Mouse (Mus musculus): ENCODE results near the gene Gm45062. TPM values are rescaled to one million over a fixed set of nuclear protein-coding genes. Genes with fewer than 3 reads are reported as not detected.
"Not testable (repeated sequence)": the region's sequence is repeated elsewhere in the genome, so short reads cannot be mapped to it uniquely, and the experiment has no call there.

Gene Gm45062
- polyA plus RNA-seq, 1 experiment, result not detected

DNA sequence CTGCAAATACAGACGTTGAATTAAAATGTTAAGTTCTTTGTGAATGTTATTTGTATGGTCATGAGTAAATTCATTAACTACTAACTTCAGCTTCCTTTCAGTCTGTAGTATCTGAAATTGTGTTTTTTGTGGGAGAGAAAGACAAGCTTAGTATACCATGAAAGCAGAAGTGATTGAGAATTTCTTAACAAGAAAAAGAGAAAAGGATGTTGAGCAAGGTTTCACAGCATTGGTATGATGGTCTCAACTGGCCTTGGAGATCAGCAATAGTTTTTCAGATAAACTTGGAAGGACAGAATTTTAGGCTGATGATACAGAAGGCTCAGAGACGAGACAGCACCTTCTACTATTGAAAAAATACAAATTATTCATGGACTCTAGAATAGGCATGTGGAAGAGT lies 277.7 kb downstream of the Gm45062 start:
- H3K27me3 ChIP-seq (ENCODE audit: control insufficient read depth), result no peaks in the 10 kb centered on the region
- peaks cover 6% of the 10 kb centered on the region for H3K4me1 ChIP-seq (ENCODE audit: control insufficient read depth)
- no peak overlapping the region for H3K4me3 ChIP-seq (replicated peaks)
- TF ChIP-seq GATA1 (IDR thresholded peaks at IDR 0.05; ENCODE audit: low read length), result no peak
- no peak for TF ChIP-seq TAL1 (IDR thresholded peaks at IDR 0.05; ENCODE audit: low read length)
- no peaks in the 10 kb centered on the region for H3K36me3 ChIP-seq (ENCODE audit: control insufficient read depth)
- no peaks in the 10 kb centered on the region for H3K9me3 ChIP-seq (ENCODE audit: control insufficient read depth, low read length)

DNA sequence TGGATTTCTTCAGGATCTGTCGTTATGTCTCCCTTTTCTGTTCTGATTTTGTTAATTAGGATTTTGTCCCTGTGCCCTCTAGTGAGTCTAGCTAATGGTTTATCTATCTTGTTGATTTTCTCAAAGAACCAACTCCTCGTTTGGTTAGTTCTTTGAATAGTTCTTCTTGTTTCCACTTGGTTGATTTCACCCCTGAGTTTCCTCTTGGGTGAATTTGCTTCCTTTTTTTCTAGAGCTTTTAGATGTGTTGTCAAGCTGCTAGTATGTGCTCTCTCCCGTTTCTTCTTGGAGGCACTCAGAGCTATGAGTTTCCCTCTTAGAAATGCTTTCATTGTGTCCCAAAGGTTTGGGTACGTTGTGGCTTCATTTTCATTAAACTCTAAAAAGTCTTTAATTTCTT lies 282.3 kb downstream of the Gm45062 start:
- not testable (repeated sequence) for H3K4me3 ChIP-seq (replicated peaks); H3K4me1 ChIP-seq (ENCODE audit: control insufficient read depth); H3K36me3 ChIP-seq (ENCODE audit: control insufficient read depth); H3K27me3 ChIP-seq (ENCODE audit: control insufficient read depth); H3K9me3 ChIP-seq (ENCODE audit: control insufficient read depth, low read length)

- Histone ChIP-seq H3K36me3 (ENCODE audit: control insufficient read depth) (peaks cover 11% of the 10 kb centered on the region), H3K9me3 (ENCODE audit: control insufficient read depth, low read length) (no peaks in the 10 kb centered on the region), H3K4me3 (replicated peaks) (no peak overlapping the region), H3K27me3 (ENCODE audit: control insufficient read depth) (no peaks in the 10 kb centered on the region), H3K4me1 (ENCODE audit: control insufficient read depth) (no peaks in the 10 kb centered on the region)
- no peak for TF ChIP-seq GATA1 (IDR thresholded peaks at IDR 0.05; ENCODE audit: low read length)
- no peak for TF ChIP-seq TAL1 (IDR thresholded peaks at IDR 0.05; ENCODE audit: low read length)
Observed at GRCm38 (mm10) chr6:8544822-8545221, 285.6 kb downstream of the Gm45062 start.

DNA sequence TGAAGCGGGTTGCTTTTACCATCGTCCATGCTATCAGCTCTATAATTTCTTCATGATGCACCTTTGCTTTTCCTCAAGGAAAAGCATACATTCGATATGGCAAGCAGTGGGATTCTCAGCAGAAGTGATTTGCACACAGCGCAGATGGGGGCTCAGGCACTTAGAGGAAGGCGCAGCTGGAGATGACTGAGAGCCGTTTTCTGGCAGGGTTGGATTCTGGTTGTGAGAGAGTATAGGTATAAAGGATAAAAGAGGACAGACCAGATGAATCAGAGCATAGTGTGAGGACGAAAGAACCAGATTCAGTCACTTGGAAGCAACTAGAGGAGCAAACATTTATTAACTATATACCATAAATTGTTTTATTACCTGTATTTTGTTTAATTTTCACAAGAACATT lies 286.5 kb downstream of the Gm45062 start:
- no peaks in the 10 kb centered on the region for H3K9me3 ChIP-seq (ENCODE audit: control insufficient read depth, low read length)
- H3K4me3 ChIP-seq (replicated peaks), result no peak overlapping the region
- peaks cover 13% of the 10 kb centered on the region for H3K36me3 ChIP-seq (ENCODE audit: control insufficient read depth)
- no peak for TF ChIP-seq TAL1 (IDR thresholded peaks at IDR 0.05; ENCODE audit: low read length)
- TF ChIP-seq GATA1 (IDR thresholded peaks at IDR 0.05; ENCODE audit: low read length), result no peak
- H3K4me1 ChIP-seq (ENCODE audit: control insufficient read depth), result no peaks in the 10 kb centered on the region
- no peaks in the 10 kb centered on the region for H3K27me3 ChIP-seq (ENCODE audit: control insufficient read depth)

DNA sequence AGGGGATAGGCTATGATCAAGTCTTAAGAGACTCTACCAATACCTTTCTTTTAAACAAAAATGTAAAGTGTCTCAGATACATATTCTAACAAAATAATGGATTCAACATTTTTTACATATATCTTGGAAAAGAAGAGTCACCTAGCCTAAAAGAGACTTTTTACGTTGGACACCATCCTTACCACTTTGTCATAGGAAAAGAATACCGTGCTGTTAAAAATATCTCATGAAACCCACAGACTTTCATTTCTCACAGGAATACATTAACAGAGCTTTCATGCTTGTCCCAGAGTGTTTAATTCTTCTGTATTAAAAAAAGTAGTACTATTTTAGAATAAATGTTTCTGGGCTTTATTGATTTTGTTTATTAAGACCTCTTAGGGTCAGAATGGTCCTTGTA lies 291.9 kb downstream of the Gm45062 start:
- no peak overlapping the region for H3K4me3 ChIP-seq (replicated peaks)
- TF ChIP-seq TAL1 (IDR thresholded peaks at IDR 0.05; ENCODE audit: low read length), result no peak
- no peak for TF ChIP-seq GATA1 (IDR thresholded peaks at IDR 0.05; ENCODE audit: low read length)
- peaks cover 8% of the 10 kb centered on the region for H3K36me3 ChIP-seq (ENCODE audit: control insufficient read depth)
- no peaks in the 10 kb centered on the region for H3K9me3 ChIP-seq (ENCODE audit: control insufficient read depth, low read length)
- no peaks in the 10 kb centered on the region for H3K4me1 ChIP-seq (ENCODE audit: control insufficient read depth)
- H3K27me3 ChIP-seq (ENCODE audit: control insufficient read depth), result no peaks in the 10 kb centered on the region

DNA sequence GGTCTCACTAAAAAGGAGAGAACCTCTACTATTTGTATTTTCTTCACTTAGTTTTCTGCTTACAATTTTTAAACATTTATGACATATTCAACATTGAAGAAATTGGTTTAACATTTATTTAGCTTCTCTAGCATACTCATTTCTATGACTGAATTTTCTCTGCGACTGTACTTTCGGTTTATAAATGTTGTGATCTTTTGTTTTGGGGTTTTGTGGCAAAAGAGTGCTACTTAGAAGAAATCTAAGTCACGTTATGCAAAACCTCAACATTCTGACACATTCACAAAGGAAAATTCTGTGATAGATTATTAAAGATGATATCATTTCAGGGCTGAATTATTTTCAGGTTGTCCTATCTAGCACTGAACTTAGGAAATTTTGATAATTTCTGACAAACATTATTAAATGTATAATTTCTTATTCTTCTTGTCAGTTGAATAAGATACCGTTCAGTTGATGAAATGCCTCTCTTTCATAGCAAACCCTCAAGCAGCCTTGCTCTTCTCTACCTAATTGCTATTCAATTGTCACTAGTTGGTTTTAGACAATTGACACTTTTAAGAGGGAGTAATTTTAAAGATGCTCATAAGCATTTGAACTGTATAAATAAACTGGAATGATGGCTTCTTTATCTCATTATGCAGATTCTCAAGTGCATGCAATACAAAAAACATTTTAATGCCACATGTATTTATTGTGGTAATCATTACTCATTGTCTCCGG lies 297.8 kb downstream of the Gm45062 start:
- Histone ChIP-seq H3K9me3 (ENCODE audit: control insufficient read depth, low read length) (no peaks in the 10 kb centered on the region), H3K36me3 (ENCODE audit: control insufficient read depth) (peaks cover 10% of the 10 kb centered on the region), H3K27me3 (ENCODE audit: control insufficient read depth) (no peaks in the 10 kb centered on the region), H3K4me3 (replicated peaks) (no peak overlapping the region), H3K4me1 (ENCODE audit: control insufficient read depth) (no peaks in the 10 kb centered on the region)
- TF ChIP-seq TAL1 (IDR thresholded peaks at IDR 0.05; ENCODE audit: low read length) (no peak), GATA1 (IDR thresholded peaks at IDR 0.05; ENCODE audit: low read length) (no peak)

GRCm38 (mm10) chr6:8560682-8561081 lies 301.4 kb downstream of the Gm45062 start:
- TF ChIP-seq GATA1 (IDR thresholded peaks at IDR 0.05; ENCODE audit: low read length), result no peak
- TF ChIP-seq TAL1 (IDR thresholded peaks at IDR 0.05; ENCODE audit: low read length), result no peak
- Histone ChIP-seq H3K4me1 (ENCODE audit: control insufficient read depth) (no peaks in the 10 kb centered on the region), H3K27me3 (ENCODE audit: control insufficient read depth) (no peaks in the 10 kb centered on the region), H3K4me3 (replicated peaks) (no peak overlapping the region), H3K36me3 (ENCODE audit: control insufficient read depth) (peaks cover 11% of the 10 kb centered on the region), H3K9me3 (ENCODE audit: control insufficient read depth, low read length) (no peaks in the 10 kb centered on the region)

GRCm38 (mm10) chr6:8582377-8582776 lies 323.1 kb downstream of the Gm45062 start:
- Histone ChIP-seq H3K36me3 (ENCODE audit: control insufficient read depth) (peaks cover 20% of the 10 kb centered on the region), H3K27me3 (ENCODE audit: control insufficient read depth) (no peaks in the 10 kb centered on the region)
- no peak for TF ChIP-seq GATA1 (IDR thresholded peaks at IDR 0.05; ENCODE audit: low read length)
- no peak for TF ChIP-seq TAL1 (IDR thresholded peaks at IDR 0.05; ENCODE audit: low read length)

DNA sequence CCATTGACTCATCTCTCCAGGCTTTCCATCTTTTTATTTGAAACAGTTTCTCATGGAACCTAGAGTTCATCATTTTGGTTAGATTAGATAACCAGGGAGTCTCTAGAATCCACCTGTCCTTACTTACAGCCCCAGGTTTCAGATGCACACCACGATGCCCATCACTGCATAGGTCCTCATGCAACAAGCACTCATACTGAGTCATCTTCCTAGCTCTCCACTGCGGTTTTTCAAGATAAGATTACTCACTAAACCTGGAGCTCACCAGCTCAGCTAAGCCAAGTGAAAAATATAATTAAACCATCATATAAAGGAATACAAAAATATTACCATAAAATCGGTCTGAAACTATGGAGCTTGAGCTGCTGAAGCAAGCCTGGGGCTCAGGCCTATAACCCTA lies 324.6 kb downstream of the Gm45062 start:
- Histone ChIP-seq H3K9me3 (ENCODE audit: control insufficient read depth, low read length) (no peaks in the 10 kb centered on the region), H3K36me3 (ENCODE audit: control insufficient read depth) (peaks cover 20% of the 10 kb centered on the region), H3K4me3 (replicated peaks) (no peak overlapping the region), H3K27me3 (ENCODE audit: control insufficient read depth) (no peaks in the 10 kb centered on the region), H3K4me1 (ENCODE audit: control insufficient read depth) (no peaks in the 10 kb centered on the region; the same call in 1 of the 2 replicates)
- TF ChIP-seq TAL1 (IDR thresholded peaks at IDR 0.05; ENCODE audit: low read length) (no peak), GATA1 (IDR thresholded peaks at IDR 0.05; ENCODE audit: low read length) (no peak)

More at GRCm38 (mm10) chr6:8582377-8582776, 323.1 kb downstream of the Gm45062 start:
- H3K9me3 ChIP-seq (ENCODE audit: control insufficient read depth, low read length), result no peaks in the 10 kb centered on the region
- no peaks in the 10 kb centered on the region; the same call in 1 of the 2 replicates for H3K4me1 ChIP-seq (ENCODE audit: control insufficient read depth)
- H3K4me3 ChIP-seq (replicated peaks), result no peak overlapping the region

- no peaks in the 10 kb centered on the region for H3K9me3 ChIP-seq (ENCODE audit: control insufficient read depth, low read length)
- peaks cover 20% of the 10 kb centered on the region for H3K36me3 ChIP-seq (ENCODE audit: control insufficient read depth)
- no peak overlapping the region for H3K4me3 ChIP-seq (replicated peaks)
- no peaks in the 10 kb centered on the region for H3K27me3 ChIP-seq (ENCODE audit: control insufficient read depth)
- TF ChIP-seq GATA1 (IDR thresholded peaks at IDR 0.05; ENCODE audit: low read length) (no peak), TAL1 (IDR thresholded peaks at IDR 0.05; ENCODE audit: low read length) (no peak)
- no peaks in the 10 kb centered on the region for H3K4me1 ChIP-seq (ENCODE audit: control insufficient read depth)
Observed at GRCm38 (mm10) chr6:8591665-8592064, 332.4 kb downstream of the Gm45062 start.

Data from erythroblast, embryonic 14.5 days (primary cell).